Mouse (Mus musculus): ENCODE results near the gene Ssc5d. TPM values are rescaled to one million over a fixed set of nuclear protein-coding genes. Genes with fewer than 3 reads are reported as not detected.

The Ssc5d gene
- total and polyA plus RNA-seq, 3 experiments: 0.09 to 1.6 (median 0.30) TPM

GRCm38 (mm10) chr7:4921824-4922482 is 3.6 kb upstream of the Ssc5d start, which contains the start of gene Nat14:
TSS of gene Nat14 (plus strand) at chr7:4922028.
- peaks cover 5 to 26% of the 10 kb centered on the region in 2 experiments for H3K4me1 ChIP-seq (ENCODE audit: control insufficient read depth in 1 of 2, insufficient read depth in 2 of 2)
- H3K27me3 ChIP-seq (replicated peaks): no peaks in the 10 kb centered on the region
- no peak for DNase-seq (ENCODE audit: extremely low read depth)
- in situ Hi-C loops (cut with MboI; ENCODE audit: low pct_ligation_motif_present, low pct_unique_long_range_greater_than_20kb, low sequenced_read_pairs) (no loop called here), dilution Hi-C loops (cut with MboI; ENCODE audit: extremely low pct_ligation_motif_present, extremely low pct_unique_long_range_greater_than_20kb, low sequenced_read_pairs) (no loop called here)
- H3K36me3 ChIP-seq (replicated peaks in 1 of 2; ENCODE audit: control insufficient read depth in 1 of 2, insufficient read depth in 1 of 2, low read length in 1 of 2): peaks cover 34 to 47% of the 10 kb centered on the region in 2 experiments
- H3K4me2 ChIP-seq (ENCODE audit: insufficient read depth, low read depth, poor library complexity, severe bottlenecking): no peak within 1 kb of the TSS
- no peak within 1 kb of the TSS for H3K4me3 ChIP-seq (replicated peaks in 1 of 3; ENCODE audit: low read depth in 2 of 3, low read length in 2 of 3, poor library complexity in 1 of 3)
- TF ChIP-seq SMC3 (IDR thresholded peaks at IDR 0.05; ENCODE audit: low read depth, low read length): no peak
- no peak for TF ChIP-seq UBTF (IDR thresholded peaks at IDR 0.05; ENCODE audit: low read depth, low read length)
- TF ChIP-seq KAT2A (IDR thresholded peaks at IDR 0.05; ENCODE audit: insufficient replicate concordance, low read length): no peak
- no peak for TF ChIP-seq HCFC1 (IDR thresholded peaks at IDR 0.05; ENCODE audit: low read depth, low read length)
- no peak for TF ChIP-seq SIN3A (IDR thresholded peaks at IDR 0.05; ENCODE audit: low read length)
- no peak for TF ChIP-seq PAX5 (IDR thresholded peaks at IDR 0.05; ENCODE audit: low read length)
- TF ChIP-seq CTCF (conservative IDR thresholded peaks at IDR 0.05 in 1 of 2, IDR thresholded peaks at IDR 0.05 in 1 of 2; ENCODE audit: low read depth in 2 of 2, low read length in 2 of 2): no peak
- TF ChIP-seq POLR2A (IDR thresholded peaks at IDR 0.05; ENCODE audit: low read depth, low read length): no peak
- no peak for TF ChIP-seq ETS1 (conservative IDR thresholded peaks at IDR 0.05; ENCODE audit: low read depth, low read length)
- no peak for TF ChIP-seq NRF1 (IDR thresholded peaks at IDR 0.05; ENCODE audit: low read depth, low read length)
- no peak for TF ChIP-seq MYC (IDR thresholded peaks at IDR 0.05; ENCODE audit: low read depth, low read length)
- H3K9ac ChIP-seq (ENCODE audit: insufficient read depth, low read depth): no peak within 1 kb of the TSS
- no peaks in the 10 kb centered on the region for H3K79me2 ChIP-seq (replicated peaks; ENCODE audit: control insufficient read depth, extremely low read depth, insufficient read depth, poor library complexity, severe bottlenecking)
- H3K27ac ChIP-seq (ENCODE audit: insufficient read depth, low read depth): no peak within 1 kb of the TSS
- no peaks in the 10 kb centered on the region for H3K9me3 ChIP-seq (replicated peaks; ENCODE audit: low read length)

GRCm38 (mm10) chr7:4922508-4922907 is 3.1 kb upstream of the Ssc5d start:
- DNase-seq (ENCODE audit: extremely low read depth): no peak
- H3K4me2 ChIP-seq (ENCODE audit: insufficient read depth, low read depth, poor library complexity, severe bottlenecking): no peak overlapping the region
- H3K9ac ChIP-seq (ENCODE audit: insufficient read depth, low read depth): no peak overlapping the region
- TF ChIP-seq CHD1 (IDR thresholded peaks at IDR 0.05; ENCODE audit: low read depth, low read length) (no peak), IRF4 (IDR thresholded peaks at IDR 0.05; ENCODE audit: low read depth, low read length) (no peak), SMC3 (IDR thresholded peaks at IDR 0.05; ENCODE audit: low read depth, low read length) (no peak), ZNF384 (IDR thresholded peaks at IDR 0.05; ENCODE audit: low read depth, low read length) (no peak), ELF1 (IDR thresholded peaks at IDR 0.05; ENCODE audit: low read depth, low read length) (no peak)
- H3K36me3 ChIP-seq (replicated peaks in 1 of 2; ENCODE audit: control insufficient read depth in 1 of 2, insufficient read depth in 1 of 2, low read length in 1 of 2): peaks cover 31 to 43% of the 10 kb centered on the region in 2 experiments
- no peaks in the 10 kb centered on the region for H3K9me3 ChIP-seq (replicated peaks; ENCODE audit: low read length)
- no peak overlapping the region for H3K27ac ChIP-seq (ENCODE audit: insufficient read depth, low read depth)
- H3K27me3 ChIP-seq (replicated peaks): no peaks in the 10 kb centered on the region
- H3K4me3 ChIP-seq (replicated peaks in 1 of 3; ENCODE audit: low read depth in 2 of 3, low read length in 2 of 3, poor library complexity in 1 of 3): no peak overlapping the region
- H3K4me1 ChIP-seq (ENCODE audit: control insufficient read depth in 1 of 2, insufficient read depth in 2 of 2): peaks cover 5 to 23% of the 10 kb centered on the region in 2 experiments
- no peaks in the 10 kb centered on the region for H3K79me2 ChIP-seq (replicated peaks; ENCODE audit: control insufficient read depth, extremely low read depth, insufficient read depth, poor library complexity, severe bottlenecking)
- in situ Hi-C loops (cut with MboI; ENCODE audit: low pct_ligation_motif_present, low pct_unique_long_range_greater_than_20kb, low sequenced_read_pairs) (no loop called here), dilution Hi-C loops (cut with MboI; ENCODE audit: extremely low pct_ligation_motif_present, extremely low pct_unique_long_range_greater_than_20kb, low sequenced_read_pairs) (no loop called here)
